Mouse (Mus musculus) liver, embryonic 15.5 days (tissue): ENCODE data around the gene Hpn. TPM values are rescaled to one million over a fixed set of nuclear protein-coding genes. Genes with fewer than 3 reads are reported as not detected.

Source experiments
- ATAC-seq: fragments of 200-750 bp; cut with Nextera tagmentation; 2 replicates; pipeline ENCODE4 v1.8.0; 2017; ENCODE audit warnings: moderate number of reproducible peaks, mild to moderate bottlenecking, moderate library complexity; ENCODE audit not compliant: insufficient read depth
- H3K27ac ChIP-seq: fragments of 300-500 bp; sonication (generic); replicated peaks from 2 replicates; pipeline ENCODE4 v1.5.1; 2015; ENCODE audit warnings: mild to moderate bottlenecking, inconsistent platforms
- H3K27me3 ChIP-seq: fragments of 300-500 bp; sonication (generic); 2 replicates; pipeline ENCODE4 v1.6.1; 2015; ENCODE audit warnings: mild to moderate bottlenecking, inconsistent platforms
- H3K36me3 ChIP-seq: fragments of 300-500 bp; sonication (generic); replicated peaks from 2 replicates; pipeline ENCODE4 v1.6.1; 2015; ENCODE audit warnings: moderate library complexity, mild to moderate bottlenecking, inconsistent platforms
- H3K4me1 ChIP-seq: fragments of 300-500 bp; sonication (generic); replicated peaks from 2 replicates; pipeline ENCODE4 v1.6.1; 2015; ENCODE audit warnings: inconsistent platforms
- H3K4me2 ChIP-seq: fragments of 300-500 bp; sonication (generic); 2 replicates; pipeline ENCODE4 v1.6.1; 2015; ENCODE audit warnings: moderate library complexity, mild to moderate bottlenecking, inconsistent platforms
- H3K4me3 ChIP-seq: fragments of 300-500 bp; sonication (generic); replicated peaks from 2 replicates; pipeline ENCODE4 v1.5.1; 2015; ENCODE audit warnings: mild to moderate bottlenecking, inconsistent platforms
- H3K9ac ChIP-seq: fragments of 300-500 bp; sonication (generic); 2 replicates; pipeline ENCODE4 v1.6.1; 2015; ENCODE audit warnings: moderate library complexity, mild to moderate bottlenecking, inconsistent platforms
- H3K9me3 ChIP-seq: fragments of 300-500 bp; sonication (generic); replicated peaks from 2 replicates; pipeline ENCODE4 v1.6.1; 2016; ENCODE audit warnings: inconsistent platforms
- WGBS: fragments of 180-500 bp; shearing (Covaris S2); methylation state at CpG from one replicate; pipeline ENCODE4 v1.1.7; 2015; ENCODE audit warnings: mixed read lengths; ENCODE audit not compliant: insufficient replicate concordance; 5-methylcytosine and 5-hydroxymethylcytosine counted together
- polyA plus RNA-seq: library from polyadenylated mRNA; unstranded; fragments of >200 nt; fragmentation: Nextera tagmentation; extraction: Ambion mirVana; gene quantifications from 2 replicates; pipeline ENCODE4 v1.2.1, GENCODE M21; 2015

Gene Hpn
- polyA plus RNA-seq, 1 experiment from 2014 or later = 98.6 TPM

DNA sequence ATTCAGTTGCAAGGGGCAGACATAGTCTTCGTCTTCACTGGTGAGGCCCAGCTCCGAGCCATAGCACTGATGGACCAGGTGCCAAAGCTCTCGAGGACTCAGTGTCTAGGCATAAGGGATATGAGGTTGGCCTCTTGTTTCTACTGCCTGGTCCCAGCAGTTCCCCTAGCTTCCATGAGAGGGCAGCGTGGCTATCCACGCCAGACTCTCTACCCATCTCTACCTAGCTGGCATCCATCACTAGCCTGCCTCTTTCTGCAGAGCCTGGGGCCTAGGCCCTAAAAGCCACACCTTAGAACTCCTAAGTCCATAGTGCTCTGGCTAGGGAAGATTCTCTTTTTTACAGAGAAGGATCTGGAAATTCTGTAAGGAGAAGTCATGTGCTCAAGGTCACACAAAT lies 24.7 kb upstream of the Hpn start:
- Histone ChIP-seq H3K4me2 (no peak overlapping the region), H3K27me3 (no peaks in the 10 kb centered on the region), H3K4me3 (no peak overlapping the region), H3K4me1 (no peaks in the 10 kb centered on the region), H3K9ac (no peak overlapping the region), H3K27ac (no peak overlapping the region), H3K36me3 (peaks cover 84% of the 10 kb centered on the region), H3K9me3 (no peaks in the 10 kb centered on the region)
- no peak for ATAC-seq
- WGBS = 48% methylated on average over 5 of the region's 5 CpGs

DNA sequence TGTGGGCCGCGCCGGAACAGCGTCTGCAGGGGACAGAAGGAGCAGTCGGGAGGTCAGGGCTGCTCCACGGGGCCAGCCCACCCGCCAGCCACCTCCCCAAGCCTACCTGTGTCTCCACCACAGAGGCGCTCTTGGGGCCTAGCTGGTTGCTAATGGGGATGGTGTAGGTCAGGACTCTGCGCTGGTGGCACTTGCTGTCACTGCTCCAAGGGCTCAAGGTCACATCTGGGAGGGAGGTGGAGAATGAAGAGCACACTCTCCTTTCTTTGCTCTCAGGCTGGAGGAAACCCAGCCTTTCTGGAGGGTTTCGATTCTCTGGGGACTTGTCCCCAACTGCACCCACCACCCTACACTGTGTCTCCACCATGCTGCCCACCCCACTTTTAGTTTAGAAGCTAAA lies 20.6 kb upstream of the Hpn start:
- H3K27ac ChIP-seq = no peak overlapping the region
- H3K4me2 ChIP-seq = no peak overlapping the region
- 85% methylated on average over 10 of the region's 10 CpGs for WGBS
- ATAC-seq = no peak; the same call in 1 of the 2 replicates
- H3K36me3 ChIP-seq = peaks cover 87% of the 10 kb centered on the region
- no peaks in the 10 kb centered on the region for H3K4me1 ChIP-seq
- H3K9ac ChIP-seq = no peak overlapping the region
- H3K9me3 ChIP-seq = no peaks in the 10 kb centered on the region
- no peaks in the 10 kb centered on the region for H3K27me3 ChIP-seq
- H3K4me3 ChIP-seq = no peak overlapping the region

DNA sequence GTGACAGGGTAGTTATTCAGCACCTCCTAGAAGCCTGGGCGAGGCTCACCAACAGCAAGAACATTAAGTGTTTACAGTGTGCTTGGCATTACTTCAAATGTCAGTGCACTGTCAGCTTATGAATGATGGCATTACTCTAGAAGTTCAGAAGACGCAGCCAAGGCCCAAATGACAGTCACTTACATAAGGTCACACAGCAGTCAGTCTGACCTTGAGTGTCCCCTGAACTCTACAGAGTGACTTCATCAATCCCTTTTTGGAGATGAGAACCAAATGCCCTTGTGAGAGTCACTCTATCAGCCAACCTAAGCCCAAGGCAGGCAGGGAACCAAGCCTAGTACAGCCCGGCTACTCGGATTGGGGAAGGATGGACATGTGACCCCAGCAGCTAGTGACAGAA lies 16.8 kb upstream of the Hpn start:
- Histone ChIP-seq H3K27ac (no peak overlapping the region), H3K9ac (no peak overlapping the region), H3K36me3 (peaks cover 65% of the 10 kb centered on the region), H3K4me1 (peaks cover 6% of the 10 kb centered on the region; the same call in 1 of the 2 replicates), H3K9me3 (no peaks in the 10 kb centered on the region), H3K4me3 (no peak overlapping the region), H3K27me3 (peaks cover 20% of the 10 kb centered on the region), H3K4me2 (no peak overlapping the region)
- WGBS = 66% methylated on average over 4 of the region's 4 CpGs
- ATAC-seq = no peak

DNA sequence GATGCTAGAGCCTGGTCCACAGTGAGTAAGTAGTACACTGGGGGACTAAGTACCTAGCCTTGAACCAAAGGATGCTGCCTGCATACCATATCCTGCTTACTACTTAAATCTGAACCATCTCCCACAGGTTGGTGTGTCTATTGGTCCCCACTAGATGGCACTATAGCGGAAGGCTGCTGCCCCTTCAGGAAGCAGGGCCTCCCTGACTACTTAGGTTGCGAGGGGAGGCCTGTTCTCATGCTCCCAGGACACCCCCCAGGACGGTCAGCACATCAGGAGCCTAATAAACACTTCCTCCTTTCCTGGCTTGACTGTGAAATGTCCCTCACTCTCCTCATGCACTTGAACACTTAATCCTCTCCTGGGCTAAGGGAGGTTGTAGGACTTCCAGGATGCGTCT lies 15.8 kb upstream of the Hpn start:
- H3K36me3 ChIP-seq = peaks cover 54% of the 10 kb centered on the region
- no peak for ATAC-seq
- no peak overlapping the region for H3K4me3 ChIP-seq
- peaks cover 15% of the 10 kb centered on the region; the same call in 1 of the 2 replicates for H3K4me1 ChIP-seq
- H3K9ac ChIP-seq = no peak overlapping the region
- WGBS = 31% methylated on average over 4 of the region's 4 CpGs
- no peak overlapping the region for H3K27ac ChIP-seq
- no peak overlapping the region for H3K4me2 ChIP-seq
- peaks cover 31% of the 10 kb centered on the region for H3K27me3 ChIP-seq
- no peaks in the 10 kb centered on the region for H3K9me3 ChIP-seq

DNA sequence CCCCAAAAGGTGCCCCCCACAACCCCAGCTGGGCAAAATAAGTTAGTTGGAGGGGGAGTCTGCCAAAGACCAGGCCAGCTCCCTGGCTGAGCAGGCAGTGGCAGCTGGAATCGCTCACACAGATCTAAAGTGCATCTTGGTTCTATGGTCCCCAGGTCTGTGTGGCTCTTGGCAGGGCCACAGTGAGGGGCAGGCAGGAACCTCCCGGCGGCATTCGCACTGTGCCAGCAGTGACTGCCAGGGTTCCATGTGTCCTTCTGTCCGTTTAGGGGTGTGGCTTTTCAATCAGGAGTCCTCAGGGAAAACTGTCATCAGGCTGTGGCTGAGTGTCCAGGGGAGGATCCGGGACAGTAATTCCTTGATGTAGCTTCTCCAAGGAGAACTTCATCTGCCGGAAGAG lies 15.1 kb upstream of the Hpn start:
- no peak overlapping the region for H3K4me2 ChIP-seq
- H3K36me3 ChIP-seq = peaks cover 48% of the 10 kb centered on the region
- H3K4me1 ChIP-seq = peaks cover 15% of the 10 kb centered on the region; the same call in 1 of the 2 replicates
- no peak overlapping the region for H3K4me3 ChIP-seq
- ATAC-seq = no peak
- WGBS = 81% methylated on average over 7 of the region's 7 CpGs
- no peak overlapping the region for H3K27ac ChIP-seq
- peaks cover 37% of the 10 kb centered on the region for H3K27me3 ChIP-seq
- H3K9me3 ChIP-seq = no peaks in the 10 kb centered on the region
- H3K9ac ChIP-seq = no peak overlapping the region

DNA sequence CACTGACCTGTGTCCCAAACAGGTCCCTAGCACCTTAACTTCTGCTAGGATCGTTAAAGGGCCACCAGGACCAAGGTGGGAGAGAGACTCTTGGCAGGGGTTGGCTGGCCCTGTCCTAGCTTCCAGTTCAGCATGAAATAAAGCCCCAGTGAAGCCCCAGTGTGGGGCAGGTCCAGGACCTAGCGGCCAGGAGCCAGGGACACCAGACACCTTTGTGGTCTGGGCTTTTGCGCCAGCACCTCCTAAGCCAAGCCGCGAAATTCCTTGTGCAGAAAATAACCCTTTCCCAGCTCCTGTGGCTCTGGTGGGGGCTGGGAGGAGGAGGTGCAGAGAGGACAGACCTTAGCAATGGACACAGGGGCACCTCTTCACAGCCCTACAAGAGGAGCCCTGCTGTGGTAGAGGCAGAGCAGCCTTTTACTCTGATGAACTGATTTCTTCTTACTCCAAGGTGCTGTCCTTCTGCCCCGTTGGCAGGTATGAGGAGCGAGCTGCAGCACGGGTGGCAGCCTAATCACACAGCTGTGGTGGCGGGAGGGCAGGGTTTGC lies 13.1 kb upstream of the Hpn start:
- Histone ChIP-seq H3K9ac (no peak overlapping the region), H3K4me2 (no peak overlapping the region), H3K4me1 (peaks cover 15% of the 10 kb centered on the region; the same call in 1 of the 2 replicates), H3K27me3 (peaks cover 50% of the 10 kb centered on the region), H3K36me3 (peaks cover 29% of the 10 kb centered on the region), H3K27ac (no peak overlapping the region), H3K9me3 (no peaks in the 10 kb centered on the region), H3K4me3 (no peak overlapping the region)
- 56% methylated on average over 9 of the region's 9 CpGs for whole genome bisulfite sequencing
- no peak for ATAC-seq

DNA sequence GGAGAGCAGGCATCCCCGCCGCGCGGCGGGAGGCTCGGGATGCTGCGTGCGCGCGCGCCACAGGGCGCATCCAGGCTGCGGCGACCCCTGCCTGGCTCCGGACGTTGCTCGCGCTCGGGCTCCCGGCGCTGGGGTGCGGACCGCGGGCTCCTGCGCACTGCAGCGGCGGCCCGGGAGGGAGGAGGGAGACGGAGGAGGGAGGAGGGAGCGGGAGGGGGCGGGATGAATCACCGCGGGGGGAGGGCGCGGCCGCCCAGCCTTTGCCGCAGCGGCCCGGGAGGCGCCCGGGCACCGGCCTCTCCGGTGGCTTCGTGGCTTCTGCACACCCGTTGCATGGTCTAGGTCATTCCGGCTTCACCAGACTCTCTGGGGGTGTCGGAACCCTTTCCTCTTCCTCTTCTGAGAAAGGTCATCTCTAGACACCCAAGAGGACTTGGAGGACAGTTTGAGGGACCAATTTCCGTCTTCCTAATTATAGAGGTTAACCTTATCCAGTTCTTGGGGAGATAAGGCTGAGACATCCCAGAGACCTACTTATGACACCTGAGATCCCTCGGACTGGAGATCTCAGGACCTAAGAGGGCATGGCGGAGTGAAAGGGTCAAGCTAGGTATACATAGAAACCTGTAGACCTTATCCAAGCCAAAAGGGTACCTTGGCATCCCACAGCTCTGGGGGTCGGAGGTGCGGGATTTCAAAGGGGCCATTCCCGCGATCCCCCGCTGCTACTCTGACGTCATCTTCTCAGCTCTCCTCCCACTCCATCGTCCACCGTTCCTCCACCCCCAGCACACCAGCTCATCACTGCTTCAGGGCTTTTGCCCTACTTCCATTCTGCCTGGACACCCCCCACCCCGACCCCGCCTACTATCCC lies 12.0 kb upstream of the Hpn start, which contains the start of gene Scn1b:
Gene Scn1b, minus strand, starts transcription at position 153 of the 874 bp plus-strand sequence.
- peak within 1 kb of the TSS; percentile 70 for H3K4me2 ChIP-seq
- H3K9me3 ChIP-seq = no peaks in the 10 kb centered on the region
- H3K4me3 ChIP-seq = peak within 1 kb of the TSS; percentile 49
- 1% methylated on average over 60 of the region's 60 CpGs for WGBS
- no peak within 1 kb of the TSS for H3K27ac ChIP-seq
- no peak within 1 kb of the TSS for H3K9ac ChIP-seq
- H3K4me1 ChIP-seq = peaks cover 15% of the 10 kb centered on the region; the same call in 1 of the 2 replicates
- H3K27me3 ChIP-seq = peaks cover 50% of the 10 kb centered on the region
- no peak for ATAC-seq
- H3K36me3 ChIP-seq = peaks cover 18% of the 10 kb centered on the region

DNA sequence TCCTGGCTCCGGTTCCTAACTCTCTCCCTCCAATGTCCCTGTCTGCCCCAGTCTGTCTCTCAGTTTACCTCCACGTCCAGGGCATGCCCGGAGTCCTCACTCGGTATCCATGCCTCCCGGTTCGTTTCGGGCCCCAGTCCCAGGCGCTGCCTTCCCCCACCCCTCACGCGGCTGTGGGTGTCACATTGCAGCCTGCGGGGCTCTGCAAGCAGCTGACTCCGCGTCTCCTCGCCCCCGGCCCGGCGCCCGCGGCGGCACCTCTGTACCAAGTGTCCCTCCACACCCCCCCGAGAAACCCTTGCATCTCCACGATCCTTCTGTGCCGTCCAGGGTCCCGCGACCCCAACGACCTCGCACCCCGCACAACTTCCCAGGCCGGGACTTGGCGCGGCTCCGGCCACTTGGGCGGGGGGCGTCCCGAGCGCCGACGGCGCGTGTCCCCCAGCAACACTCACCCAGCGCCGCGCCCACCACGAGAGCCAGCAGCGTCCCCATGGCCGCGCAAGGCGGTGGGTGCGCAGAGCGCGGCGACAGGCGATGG lies 11.2 kb upstream of the Hpn start:
- H3K4me2 ChIP-seq = peak overlapping the region; percentile 70
- H3K27ac ChIP-seq = no peak overlapping the region
- peaks cover 12% of the 10 kb centered on the region for H3K36me3 ChIP-seq
- ATAC-seq = no peak
- H3K9ac ChIP-seq = no peak overlapping the region
- peak overlapping the region; percentile 49 for H3K4me3 ChIP-seq
- H3K9me3 ChIP-seq = no peaks in the 10 kb centered on the region
- H3K27me3 ChIP-seq = peaks cover 50% of the 10 kb centered on the region
- peaks cover 15% of the 10 kb centered on the region; the same call in 1 of the 2 replicates for H3K4me1 ChIP-seq
- WGBS = 2% methylated on average over 53 of the region's 53 CpGs

DNA sequence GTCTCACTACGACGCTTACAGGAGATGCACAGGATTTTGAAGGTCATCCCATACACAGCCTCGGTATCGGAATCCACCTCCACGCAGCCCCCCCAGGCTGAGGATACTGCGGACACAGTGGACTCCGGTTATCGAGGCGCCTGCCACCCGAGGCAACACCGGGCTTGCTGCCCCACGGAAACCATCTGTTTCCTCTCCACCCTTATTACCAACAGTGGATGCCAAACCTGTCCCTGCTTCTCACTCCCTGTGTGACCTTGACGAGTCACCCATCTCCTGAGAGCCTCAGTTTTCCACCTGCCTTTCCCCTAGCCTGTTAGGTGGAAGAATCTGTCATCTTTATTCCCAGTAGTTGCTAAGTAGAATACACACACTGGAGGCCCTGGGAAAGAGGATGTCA lies 10.0 kb upstream of the Hpn start:
- 45% methylated on average over 13 of the region's 13 CpGs for WGBS
- Histone ChIP-seq H3K36me3 (peaks cover 5% of the 10 kb centered on the region), H3K4me3 (no peak overlapping the region), H3K9ac (no peak overlapping the region), H3K4me1 (peaks cover 15% of the 10 kb centered on the region; the same call in 1 of the 2 replicates), H3K27ac (no peak overlapping the region), H3K9me3 (no peaks in the 10 kb centered on the region), H3K4me2 (no peak overlapping the region), H3K27me3 (peaks cover 50% of the 10 kb centered on the region)
- no peak for ATAC-seq

DNA sequence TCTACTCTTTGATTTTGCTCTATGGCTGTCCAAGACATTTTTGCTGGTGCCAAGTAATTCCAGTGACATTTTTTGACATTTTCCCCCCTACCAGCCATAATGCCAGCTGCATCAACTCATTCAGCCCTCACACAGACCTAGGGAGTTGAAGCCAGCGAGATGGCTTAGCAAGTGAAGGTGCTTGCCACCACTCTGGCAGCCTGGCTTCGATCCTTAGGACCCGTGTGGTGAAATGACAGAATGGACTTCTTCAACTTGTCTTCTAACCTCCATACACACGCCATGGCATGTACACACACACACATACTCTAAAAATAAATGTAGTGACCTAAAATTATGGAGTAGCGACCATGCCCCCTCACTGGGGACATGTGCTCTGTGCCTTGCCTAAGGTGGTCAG lies 9.3 kb upstream of the Hpn start:
- no peaks in the 10 kb centered on the region for H3K36me3 ChIP-seq
- no peaks in the 10 kb centered on the region for H3K9me3 ChIP-seq
- no peak overlapping the region for H3K4me2 ChIP-seq
- WGBS = 57% methylated on average over 5 of the region's 5 CpGs
- H3K9ac ChIP-seq = no peak overlapping the region
- no peak for ATAC-seq
- no peak overlapping the region for H3K4me3 ChIP-seq
- peaks cover 15% of the 10 kb centered on the region; the same call in 1 of the 2 replicates for H3K4me1 ChIP-seq
- H3K27ac ChIP-seq = no peak overlapping the region
- H3K27me3 ChIP-seq = peaks cover 50% of the 10 kb centered on the region

DNA sequence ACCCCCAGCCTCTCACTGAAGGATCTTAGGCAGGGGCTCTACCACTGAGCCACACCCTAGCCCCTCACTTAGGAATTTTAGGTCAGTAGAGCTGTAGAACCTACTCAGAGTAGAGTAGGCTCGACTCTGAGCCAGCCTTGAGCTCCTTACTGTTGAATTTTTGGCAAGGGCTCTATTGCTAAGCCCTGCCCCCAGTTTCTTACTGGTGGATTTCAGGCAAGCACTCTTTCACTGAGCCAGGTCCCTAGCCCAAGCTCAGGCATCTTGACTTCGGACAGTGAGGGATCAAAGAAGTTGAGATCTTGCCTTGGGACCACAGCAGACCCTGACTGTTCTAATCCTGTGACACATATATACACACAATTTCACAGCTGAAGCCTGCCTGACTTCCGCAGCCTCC lies 8.6 kb upstream of the Hpn start:
- no peak overlapping the region for H3K9ac ChIP-seq
- H3K36me3 ChIP-seq = no peaks in the 10 kb centered on the region
- peaks cover 15% of the 10 kb centered on the region; the same call in 1 of the 2 replicates for H3K4me1 ChIP-seq
- WGBS = 57% methylated on average over 3 of the region's 3 CpGs
- no peak overlapping the region for H3K4me3 ChIP-seq
- ATAC-seq = no peak
- no peak overlapping the region for H3K27ac ChIP-seq
- H3K27me3 ChIP-seq = peaks cover 48% of the 10 kb centered on the region
- no peaks in the 10 kb centered on the region for H3K9me3 ChIP-seq
- H3K4me2 ChIP-seq = no peak overlapping the region
